Mouse (Mus musculus) hindbrain, postnatal 0 days (tissue): ENCODE data around the gene Hist1h2bk. TPM values are rescaled to one million over a fixed set of nuclear protein-coding genes. Genes with fewer than 3 reads are reported as not detected.

Experiments used
- ATAC-seq: fragments of 200-750 bp; cut with Nextera tagmentation; 2 replicates; pipeline ENCODE4 v1.8.0; 2017; ENCODE audit warnings: mild to moderate bottlenecking, moderate TSS enrichment, moderate library complexity
- DNase-seq: peaks from one replicate; pipeline ENCODE4 v3.0.0-alpha.2; 2015; ENCODE audit warnings: low spot score
- H3K27ac ChIP-seq: fragments of 300-500 bp; sonication (generic); 2 replicates; pipeline ENCODE4 v1.5.1; 2014; ENCODE audit warnings: mild to moderate bottlenecking
- H3K27me3 ChIP-seq: fragments of 300-500 bp; sonication (generic); 2 replicates; pipeline ENCODE4 v1.6.1; 2014; ENCODE audit warnings: low read length, mixed read lengths; ENCODE audit not compliant: insufficient read depth
- H3K36me3 ChIP-seq: fragments of 300-500 bp; sonication (generic); 2 replicates; pipeline ENCODE4 v1.6.1; 2014; ENCODE audit warnings: low read length, mixed read lengths; ENCODE audit not compliant: insufficient read depth
- H3K4me1 ChIP-seq: fragments of 300-500 bp; sonication (generic); 2 replicates; pipeline ENCODE4 v1.6.1; 2014; ENCODE audit warnings: antibody characterized with exemption, low read length, mixed read lengths; ENCODE audit not compliant: insufficient read depth
- H3K4me2 ChIP-seq: fragments of 300-500 bp; sonication (generic); 2 replicates; pipeline ENCODE4 v1.6.1; 2014; ENCODE audit warnings: low read depth, mild to moderate bottlenecking, low read length, moderate library complexity, mixed read lengths
- H3K4me3 ChIP-seq: fragments of 300-500 bp; sonication (generic); 2 replicates; pipeline ENCODE4 v1.5.1; 2014; ENCODE audit warnings: low read length
- H3K9ac ChIP-seq: fragments of 300-500 bp; sonication (generic); replicated peaks from 2 replicates; pipeline ENCODE4 v1.6.1; 2014; ENCODE audit warnings: mild to moderate bottlenecking, low read length, moderate library complexity, mixed read lengths
- H3K9me3 ChIP-seq: fragments of 300-500 bp; sonication (generic); 2 replicates; pipeline ENCODE4 v1.6.1; 2016; ENCODE audit warnings: low read length, mixed read lengths
- CTCF ChIP-seq: IDR thresholded peaks from 2 replicates; pipeline ENCODE4 v1.5.1; 2016; ENCODE audit warnings: antibody characterized with exemption, control low read depth, low read depth
- WGBS: fragments of 180-500 bp; shearing (Covaris S2); extraction: QIAGEN DNeasy Blood & Tissue Kit; methylation state at CpG from one replicate; pipeline ENCODE4 v1.1.7; 2014; 5-methylcytosine and 5-hydroxymethylcytosine counted together
- polyA plus RNA-seq: library from polyadenylated mRNA; unstranded; fragments of >200 nt; fragmentation: Nextera tagmentation; extraction: Ambion mirVana; gene quantifications from 2 replicates; pipeline ENCODE4 v1.2.1, GENCODE M21; 2015
- total RNA-seq: library from RNA; depleted of rRNA; stranded (reverse); fragments of >200 nt; gene quantifications from 2 replicates; pipeline ENCODE4 v1.2.3, GENCODE M21; 2014

The Hist1h2bk gene
- total and polyA plus RNA-seq, 2 experiments from 2014 or later = 1.2 to 468 TPM

DNA sequence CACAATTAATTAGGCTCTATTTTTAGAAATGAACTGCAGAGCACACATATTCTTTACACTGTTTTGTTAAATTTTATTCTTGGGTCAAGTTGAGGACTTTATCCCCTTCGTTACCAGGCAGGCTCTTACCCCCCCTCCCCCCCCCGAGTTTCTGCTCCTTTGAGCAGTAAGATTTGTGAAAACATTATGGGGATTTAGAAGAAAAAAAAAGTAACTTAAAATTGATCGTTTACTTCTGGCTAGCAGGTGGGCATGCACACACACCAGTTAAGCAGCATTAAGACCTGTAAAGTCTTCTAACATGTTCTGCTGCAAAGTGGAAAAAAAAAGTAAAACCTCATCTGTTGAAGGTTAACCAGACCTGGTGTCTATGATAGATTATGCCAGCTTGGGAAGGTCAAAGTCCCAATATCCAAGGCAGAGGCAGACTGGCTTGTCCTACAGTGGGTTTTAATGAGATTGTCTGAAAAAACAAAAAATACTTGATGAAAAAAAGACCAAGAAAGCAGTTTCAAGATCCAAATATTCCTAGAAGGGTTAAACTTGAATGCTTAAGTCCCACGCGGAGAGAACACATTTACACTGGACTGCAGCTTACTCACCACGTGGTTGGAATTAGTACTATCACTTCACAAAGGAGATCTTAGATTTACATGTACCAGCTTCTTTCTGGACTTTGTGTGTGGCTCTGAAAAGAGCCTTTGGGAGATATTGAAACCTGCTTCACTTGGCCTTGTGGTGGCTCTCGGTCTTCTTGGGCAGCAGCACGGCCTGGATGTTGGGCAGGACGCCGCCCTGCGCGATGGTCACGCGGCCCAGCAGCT lies 1.0 kb upstream of the Hist1h2bk start:
- peak overlapping the region; percentile 59 for H3K4me2 ChIP-seq
- no peaks in the 10 kb centered on the region for H3K27me3 ChIP-seq
- peaks cover 6% of the 10 kb centered on the region; the same call in 1 of the 2 replicates for H3K4me1 ChIP-seq
- TF ChIP-seq CTCF = no peak
- WGBS = 2% methylated on average over 8 of the region's 14 CpGs
- H3K27ac ChIP-seq = peak overlapping the region; percentile 38; the same call in 1 of the 2 replicates
- no peak overlapping the region; the same call in 1 of the 2 replicates for H3K9ac ChIP-seq
- H3K4me3 ChIP-seq = peak overlapping the region; percentile 37
- H3K36me3 ChIP-seq = no peaks in the 10 kb centered on the region
- no peaks in the 10 kb centered on the region for H3K9me3 ChIP-seq
- peak; percentile 2; the same call in 1 of the 2 replicates for ATAC-seq
- no peak for DNase-seq

DNA sequence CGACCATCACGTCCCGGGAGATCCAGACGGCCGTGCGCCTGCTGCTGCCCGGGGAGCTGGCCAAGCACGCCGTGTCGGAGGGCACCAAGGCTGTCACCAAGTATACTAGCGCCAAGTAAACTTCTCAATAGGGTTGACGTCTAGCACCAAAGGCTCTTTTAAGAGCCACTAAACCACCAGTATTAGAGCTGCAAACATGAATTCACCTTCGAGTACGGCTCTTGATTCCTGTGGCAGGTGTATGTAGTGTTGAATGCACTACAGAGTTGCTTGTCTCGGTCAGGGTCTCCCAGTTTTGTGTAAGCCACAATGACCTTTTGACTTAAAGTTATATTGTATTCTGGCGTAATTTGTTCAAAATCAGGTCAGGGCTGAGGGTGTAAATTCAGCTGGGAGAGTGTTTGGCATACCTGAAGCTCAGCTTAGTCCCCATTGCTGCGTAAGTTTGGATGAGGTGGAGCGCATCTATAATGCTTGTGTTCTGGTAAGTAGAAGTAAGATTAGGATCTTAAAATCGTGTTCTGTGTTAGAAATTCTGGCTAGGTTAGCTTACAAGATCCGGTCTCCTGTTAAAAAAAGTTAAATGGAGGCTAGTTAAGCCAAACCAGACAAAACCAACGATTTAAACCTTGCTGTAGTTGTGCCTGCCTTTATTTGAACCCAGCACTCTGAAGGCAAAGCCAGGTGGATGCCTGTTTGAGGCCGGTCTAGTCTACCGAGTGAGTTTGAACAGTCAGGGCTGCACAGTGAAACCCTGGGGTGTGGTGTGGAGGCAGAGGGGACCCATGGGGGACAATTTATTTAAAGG lies 683 bp downstream of the Hist1h2bk start:
- H3K27me3 ChIP-seq = no peaks in the 10 kb centered on the region
- peak overlapping the region; percentile 59 for H3K4me2 ChIP-seq
- H3K27ac ChIP-seq = peak overlapping the region; percentile 60; the same call in 1 of the 2 replicates
- no peaks in the 10 kb centered on the region for H3K36me3 ChIP-seq
- DNase-seq (no peak), ATAC-seq (no peak)
- H3K4me1 ChIP-seq = peaks cover 9% of the 10 kb centered on the region; the same call in 1 of the 2 replicates
- TF ChIP-seq CTCF = no peak
- H3K9ac ChIP-seq = peak overlapping the region; percentile 33; the same call in 1 of the 2 replicates
- 2% methylated on average over 18 of the region's 23 CpGs for WGBS
- H3K9me3 ChIP-seq = no peaks in the 10 kb centered on the region
- peak overlapping the region; percentile 37 for H3K4me3 ChIP-seq

DNA sequence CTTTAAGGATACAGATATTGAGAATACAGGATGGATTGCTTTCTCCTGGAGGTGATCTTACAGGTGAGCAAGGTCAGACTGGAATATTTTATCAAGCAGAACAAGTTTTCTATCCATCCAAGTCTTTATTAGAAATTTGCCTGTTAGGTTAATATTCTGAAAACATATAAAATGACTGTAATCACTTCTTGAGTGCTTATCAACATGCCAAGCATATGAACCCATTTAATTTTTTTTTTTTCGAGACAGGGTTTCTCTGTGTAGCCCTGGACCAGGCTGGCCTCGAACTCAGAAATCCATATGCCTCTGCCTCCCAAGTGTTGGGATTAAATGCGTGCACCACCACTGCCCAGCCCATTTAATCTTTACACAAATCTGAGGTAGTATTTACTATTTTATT lies 1.3 kb downstream of the Hist1h2bk start:
- H3K4me2 ChIP-seq = no peak overlapping the region
- no peak overlapping the region for H3K9ac ChIP-seq
- peaks cover 13% of the 10 kb centered on the region; the same call in 1 of the 2 replicates for H3K4me1 ChIP-seq
- DNase-seq (no peak), ATAC-seq (no peak)
- H3K4me3 ChIP-seq = no peak overlapping the region
- no peak for TF ChIP-seq CTCF
- H3K36me3 ChIP-seq = no peaks in the 10 kb centered on the region
- H3K27me3 ChIP-seq = no peaks in the 10 kb centered on the region
- no peak overlapping the region for H3K27ac ChIP-seq
- no peaks in the 10 kb centered on the region for H3K9me3 ChIP-seq
- 54% methylated on average over 3 of the region's 3 CpGs for WGBS

DNA sequence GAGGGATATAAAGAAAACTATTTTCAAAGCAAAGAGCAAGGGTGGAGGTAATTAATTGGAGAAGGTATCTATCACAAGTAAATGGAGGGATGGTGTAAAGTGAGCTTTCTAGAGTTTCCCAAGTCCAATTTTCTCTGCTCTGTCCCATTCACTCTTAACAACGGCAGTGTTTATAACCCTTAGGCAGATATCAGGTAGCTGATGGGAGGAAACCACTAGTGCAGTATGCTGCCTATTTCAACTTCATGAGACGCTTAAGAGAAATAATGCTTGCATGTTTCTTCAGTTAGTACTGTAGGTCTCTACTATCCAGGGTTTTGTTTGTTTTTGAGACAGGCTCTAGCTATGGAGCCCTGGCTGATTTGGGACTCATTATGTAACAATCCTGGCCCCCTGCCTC lies 1.7 kb downstream of the Hist1h2bk start:
- DNase-seq = no peak
- no peaks in the 10 kb centered on the region for H3K36me3 ChIP-seq
- no peak overlapping the region for H3K4me2 ChIP-seq
- H3K9me3 ChIP-seq = no peaks in the 10 kb centered on the region
- no peak overlapping the region for H3K27ac ChIP-seq
- H3K4me3 ChIP-seq = no peak overlapping the region
- no peak overlapping the region for H3K9ac ChIP-seq
- 88% methylated on average over 2 of the region's 2 CpGs for WGBS
- no peaks in the 10 kb centered on the region for H3K27me3 ChIP-seq
- no peak for TF ChIP-seq CTCF
- no peak for ATAC-seq
- peaks cover 15% of the 10 kb centered on the region; the same call in 1 of the 2 replicates for H3K4me1 ChIP-seq

DNA sequence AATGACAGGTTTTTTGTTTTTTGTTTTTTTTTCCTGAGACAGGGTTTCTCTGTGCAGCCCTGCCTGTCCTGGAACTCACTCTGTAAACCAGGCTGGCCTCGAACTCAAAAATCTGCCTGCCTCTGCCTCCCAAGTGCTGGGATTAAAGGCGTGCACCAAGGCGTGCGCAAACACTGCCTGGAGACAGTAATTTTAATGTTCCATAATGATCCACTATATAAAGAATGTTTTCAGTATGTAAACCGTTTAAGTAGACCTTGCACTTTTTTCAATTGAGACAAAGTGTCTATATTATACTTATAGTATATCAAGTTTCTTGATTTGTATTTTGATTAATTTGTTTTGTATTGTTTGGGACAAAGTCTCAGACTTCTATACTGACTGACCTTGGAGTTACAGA lies 3.7 kb downstream of the Hist1h2bk start:
- WGBS = 70% methylated on average over 5 of the region's 5 CpGs
- no peak overlapping the region for H3K9ac ChIP-seq
- no peak for TF ChIP-seq CTCF
- no peak overlapping the region for H3K4me3 ChIP-seq
- DNase-seq (no peak), ATAC-seq (no peak)
- no peaks in the 10 kb centered on the region for H3K27me3 ChIP-seq
- no peak overlapping the region for H3K4me2 ChIP-seq
- H3K36me3 ChIP-seq = no peaks in the 10 kb centered on the region
- no peak overlapping the region for H3K27ac ChIP-seq
- H3K9me3 ChIP-seq = no peaks in the 10 kb centered on the region
- H3K4me1 ChIP-seq = peaks cover 15% of the 10 kb centered on the region; the same call in 1 of the 2 replicates

DNA sequence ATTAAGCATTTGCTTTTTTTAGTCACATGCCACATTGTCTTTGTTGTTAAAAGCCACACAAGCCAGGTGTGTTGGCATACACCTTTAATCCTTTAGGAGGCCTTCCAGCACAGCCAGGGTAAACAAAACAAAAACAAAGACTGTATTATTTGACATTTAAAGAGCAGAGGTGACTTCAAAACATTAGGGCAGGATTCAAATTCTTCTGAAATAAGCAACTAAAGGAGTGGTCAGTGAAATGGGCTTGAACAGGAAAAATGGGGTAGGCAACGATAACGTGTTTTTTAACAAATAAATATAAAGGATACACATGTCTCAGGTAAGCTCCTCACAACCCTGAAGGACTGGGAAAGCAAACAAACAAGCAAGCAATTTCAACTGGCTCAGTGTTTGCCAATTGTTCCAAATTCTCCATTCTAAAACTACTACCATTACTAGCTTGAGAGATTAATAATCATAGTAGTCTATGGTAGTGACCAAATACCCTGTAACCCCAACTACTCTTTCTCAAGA lies 4.3 kb downstream of the Hist1h2bk start:
- ATAC-seq (no peak), DNase-seq (no peak)
- Histone ChIP-seq H3K9me3 (no peaks in the 10 kb centered on the region), H3K27me3 (no peaks in the 10 kb centered on the region), H3K4me1 (peaks cover 15% of the 10 kb centered on the region; the same call in 1 of the 2 replicates), H3K9ac (no peak overlapping the region), H3K36me3 (no peaks in the 10 kb centered on the region), H3K27ac (no peak overlapping the region), H3K4me2 (peak overlapping the region; percentile 62), H3K4me3 (no peak overlapping the region)
- WGBS = 12% methylated on average over 2 of the region's 2 CpGs
- no peak for TF ChIP-seq CTCF
